Mouse (Mus musculus): ENCODE measurements around the gene Mapkapk3.

GRCm38 (mm10) chr9:107259571-107259970 lies 30.1 kb downstream of the Mapkapk3 start:
- TF ChIP-seq NRF1 (IDR thresholded peaks at IDR 0.05; ENCODE audit: low read depth, low read length) (no peak), CTCF (conservative IDR thresholded peaks at IDR 0.05 in 1 of 2, IDR thresholded peaks at IDR 0.05 in 1 of 2; ENCODE audit: low read depth in 2 of 2, low read length in 2 of 2) (no peak), EP300 (IDR thresholded peaks at IDR 0.05; ENCODE audit: low read length) (no peak)
